Mouse (Mus musculus): ENCODE data around the gene Iqca. TPM values are rescaled to one million over a fixed set of nuclear protein-coding genes. Genes with fewer than 3 reads are reported as not detected.

Iqca gene
- polyA plus RNA-seq, 1 experiment from 2014 or later: 0.16 TPM

GRCm38 (mm10) chr1:90180966-90181699 is 27.9 kb upstream of the Iqca start:
- H3K4me3 ChIP-seq (ENCODE audit: low read length): no peak overlapping the region
- no peaks in the 10 kb centered on the region for H3K36me3 ChIP-seq (ENCODE audit: control insufficient read depth, insufficient read depth)
- H3K4me2 ChIP-seq (ENCODE audit: low read depth, low read length): no peak overlapping the region
- peaks cover 7% of the 10 kb centered on the region; the same call in 1 of the 2 replicates for H3K27me3 ChIP-seq (ENCODE audit: control insufficient read depth, insufficient read depth, low read length)
- H3K4me1 ChIP-seq (ENCODE audit: control insufficient read depth, insufficient read depth, low read length): peaks cover 3% of the 10 kb centered on the region; the same call in 1 of the 2 replicates
- no peaks in the 10 kb centered on the region for H3K9me3 ChIP-seq (replicated peaks; ENCODE audit: control insufficient read depth, low read length)
- H3K27ac ChIP-seq (ENCODE audit: low read length): no peak overlapping the region
- no peak for ATAC-seq (replicated peaks; ENCODE audit: extremely low read depth, insufficient read depth, low FRiP score)
- 74% methylated on average over 12 of the region's 12 CpGs for WGBS
- H3K9ac ChIP-seq (ENCODE audit: low read length): no peak overlapping the region

GRCm38 (mm10) chr1:90180479-90180878 is 27.3 kb upstream of the Iqca start:
- 77% methylated on average over 7 of the region's 7 CpGs for WGBS
- Histone ChIP-seq H3K36me3 (ENCODE audit: control insufficient read depth, insufficient read depth) (no peaks in the 10 kb centered on the region), H3K9ac (ENCODE audit: low read length) (no peak overlapping the region), H3K9me3 (replicated peaks; ENCODE audit: control insufficient read depth, low read length) (no peaks in the 10 kb centered on the region), H3K4me1 (ENCODE audit: control insufficient read depth, insufficient read depth, low read length) (peaks cover 5% of the 10 kb centered on the region; the same call in 1 of the 2 replicates), H3K27me3 (ENCODE audit: control insufficient read depth, insufficient read depth, low read length) (peaks cover 7% of the 10 kb centered on the region; the same call in 1 of the 2 replicates), H3K4me3 (ENCODE audit: low read length) (no peak overlapping the region), H3K4me2 (ENCODE audit: low read depth, low read length) (no peak overlapping the region), H3K27ac (ENCODE audit: low read length) (no peak overlapping the region)
- no peak for ATAC-seq (replicated peaks; ENCODE audit: extremely low read depth, insufficient read depth, low FRiP score)

- no peak overlapping the region for H3K27ac ChIP-seq (ENCODE audit: low read length)
- no peaks in the 10 kb centered on the region for H3K36me3 ChIP-seq (ENCODE audit: control insufficient read depth, insufficient read depth)
- H3K9me3 ChIP-seq (replicated peaks; ENCODE audit: control insufficient read depth, low read length): no peaks in the 10 kb centered on the region
- no peak overlapping the region for H3K4me2 ChIP-seq (ENCODE audit: low read depth, low read length)
- no peak overlapping the region for H3K9ac ChIP-seq (ENCODE audit: low read length)
- WGBS: 59% methylated on average over 5 of the region's 5 CpGs
- peaks cover 5% of the 10 kb centered on the region; the same call in 1 of the 2 replicates for H3K4me1 ChIP-seq (ENCODE audit: control insufficient read depth, insufficient read depth, low read length)
- ATAC-seq (replicated peaks; ENCODE audit: extremely low read depth, insufficient read depth, low FRiP score): no peak
- no peak overlapping the region for H3K4me3 ChIP-seq (ENCODE audit: low read length)
- H3K27me3 ChIP-seq (ENCODE audit: control insufficient read depth, insufficient read depth, low read length): peaks cover 7% of the 10 kb centered on the region; the same call in 1 of the 2 replicates
Observed at GRCm38 (mm10) chr1:90177978-90178377, 24.8 kb upstream of the Iqca start.

GRCm38 (mm10) chr1:90177565-90177964 is 24.4 kb upstream of the Iqca start:
- Histone ChIP-seq H3K4me1 (ENCODE audit: control insufficient read depth, insufficient read depth, low read length) (peaks cover 5% of the 10 kb centered on the region; the same call in 1 of the 2 replicates), H3K36me3 (ENCODE audit: control insufficient read depth, insufficient read depth) (no peaks in the 10 kb centered on the region), H3K4me3 (ENCODE audit: low read length) (no peak overlapping the region), H3K4me2 (ENCODE audit: low read depth, low read length) (no peak overlapping the region), H3K9ac (ENCODE audit: low read length) (no peak overlapping the region), H3K9me3 (replicated peaks; ENCODE audit: control insufficient read depth, low read length) (no peaks in the 10 kb centered on the region), H3K27ac (ENCODE audit: low read length) (no peak overlapping the region), H3K27me3 (ENCODE audit: control insufficient read depth, insufficient read depth, low read length) (peaks cover 7% of the 10 kb centered on the region; the same call in 1 of the 2 replicates)
- no peak for ATAC-seq (replicated peaks; ENCODE audit: extremely low read depth, insufficient read depth, low FRiP score)

- Histone ChIP-seq H3K27ac (ENCODE audit: low read length) (no peak overlapping the region), H3K4me2 (ENCODE audit: low read depth, low read length) (no peak overlapping the region), H3K9ac (ENCODE audit: low read length) (no peak overlapping the region), H3K27me3 (ENCODE audit: control insufficient read depth, insufficient read depth, low read length) (peaks cover 7% of the 10 kb centered on the region; the same call in 1 of the 2 replicates), H3K4me1 (ENCODE audit: control insufficient read depth, insufficient read depth, low read length) (peaks cover 5% of the 10 kb centered on the region; the same call in 1 of the 2 replicates), H3K36me3 (ENCODE audit: control insufficient read depth, insufficient read depth) (no peaks in the 10 kb centered on the region), H3K9me3 (replicated peaks; ENCODE audit: control insufficient read depth, low read length) (no peaks in the 10 kb centered on the region), H3K4me3 (ENCODE audit: low read length) (no peak overlapping the region)
- WGBS: 39% methylated on average over 7 of the region's 7 CpGs
- no peak; the same call in 1 of the 2 replicates for ATAC-seq (replicated peaks; ENCODE audit: extremely low read depth, insufficient read depth, low FRiP score)
Observed at GRCm38 (mm10) chr1:90176223-90176622, 23.0 kb upstream of the Iqca start.

- H3K4me3 ChIP-seq (ENCODE audit: low read length): no peak overlapping the region
- ATAC-seq (replicated peaks; ENCODE audit: extremely low read depth, insufficient read depth, low FRiP score): no peak
- H3K9ac ChIP-seq (ENCODE audit: low read length): no peak overlapping the region
- H3K4me2 ChIP-seq (ENCODE audit: low read depth, low read length): no peak overlapping the region
- H3K4me1 ChIP-seq (ENCODE audit: control insufficient read depth, insufficient read depth, low read length): peaks cover 5% of the 10 kb centered on the region; the same call in 1 of the 2 replicates
- 67% methylated on average over 8 of the region's 8 CpGs for WGBS
- no peak overlapping the region for H3K27ac ChIP-seq (ENCODE audit: low read length)
- peaks cover 2% of the 10 kb centered on the region; the same call in 1 of the 2 replicates for H3K27me3 ChIP-seq (ENCODE audit: control insufficient read depth, insufficient read depth, low read length)
- no peaks in the 10 kb centered on the region for H3K9me3 ChIP-seq (replicated peaks; ENCODE audit: control insufficient read depth, low read length)
- H3K36me3 ChIP-seq (ENCODE audit: control insufficient read depth, insufficient read depth): no peaks in the 10 kb centered on the region
Observed at GRCm38 (mm10) chr1:90174338-90174737, 21.1 kb upstream of the Iqca start.

GRCm38 (mm10) chr1:90164319-90164718 is 11.1 kb upstream of the Iqca start:
- Histone ChIP-seq H3K9me3 (replicated peaks; ENCODE audit: control insufficient read depth, low read length) (no peaks in the 10 kb centered on the region), H3K27me3 (ENCODE audit: control insufficient read depth, insufficient read depth, low read length) (0 out of 2 replicates have a peak, but pooled peaks cover 4% of the 10 kb centered on the region), H3K27ac (ENCODE audit: low read length) (no peak overlapping the region), H3K36me3 (ENCODE audit: control insufficient read depth, insufficient read depth) (no peaks in the 10 kb centered on the region), H3K4me1 (ENCODE audit: control insufficient read depth, insufficient read depth, low read length) (no peaks in the 10 kb centered on the region), H3K9ac (ENCODE audit: low read length) (no peak overlapping the region), H3K4me3 (ENCODE audit: low read length) (no peak overlapping the region), H3K4me2 (ENCODE audit: low read depth, low read length) (no peak overlapping the region)
- ATAC-seq (replicated peaks; ENCODE audit: extremely low read depth, insufficient read depth, low FRiP score): no peak
- 58% methylated on average over 3 of the region's 3 CpGs for WGBS

GRCm38 (mm10) chr1:90163161-90163560 is 10.0 kb upstream of the Iqca start:
- Histone ChIP-seq H3K36me3 (ENCODE audit: control insufficient read depth, insufficient read depth) (no peaks in the 10 kb centered on the region), H3K9me3 (replicated peaks; ENCODE audit: control insufficient read depth, low read length) (no peaks in the 10 kb centered on the region), H3K27ac (ENCODE audit: low read length) (no peak overlapping the region), H3K4me1 (ENCODE audit: control insufficient read depth, insufficient read depth, low read length) (no peaks in the 10 kb centered on the region), H3K27me3 (ENCODE audit: control insufficient read depth, insufficient read depth, low read length) (peaks cover 8% of the 10 kb centered on the region), H3K4me2 (ENCODE audit: low read depth, low read length) (no peak overlapping the region), H3K9ac (ENCODE audit: low read length) (no peak overlapping the region), H3K4me3 (ENCODE audit: low read length) (no peak overlapping the region)
- no peak for ATAC-seq (replicated peaks; ENCODE audit: extremely low read depth, insufficient read depth, low FRiP score)
- WGBS: 83% methylated on average over 7 of the region's 7 CpGs

GRCm38 (mm10) chr1:90162379-90162857 is 9.2 kb upstream of the Iqca start:
- Histone ChIP-seq H3K4me1 (ENCODE audit: control insufficient read depth, insufficient read depth, low read length) (no peaks in the 10 kb centered on the region), H3K4me3 (ENCODE audit: low read length) (no peak overlapping the region), H3K27ac (ENCODE audit: low read length) (no peak overlapping the region), H3K27me3 (ENCODE audit: control insufficient read depth, insufficient read depth, low read length) (peaks cover 12% of the 10 kb centered on the region), H3K9ac (ENCODE audit: low read length) (no peak overlapping the region), H3K36me3 (ENCODE audit: control insufficient read depth, insufficient read depth) (no peaks in the 10 kb centered on the region), H3K4me2 (ENCODE audit: low read depth, low read length) (no peak overlapping the region), H3K9me3 (replicated peaks; ENCODE audit: control insufficient read depth, low read length) (no peaks in the 10 kb centered on the region)
- 61% methylated on average over 13 of the region's 13 CpGs for WGBS
- no peak for ATAC-seq (replicated peaks; ENCODE audit: extremely low read depth, insufficient read depth, low FRiP score)

Data from heart, embryonic 16.5 days (tissue).